Mouse (Mus musculus): ENCODE measurements around the gene Dnm2. TPM values are rescaled to one million over a fixed set of nuclear protein-coding genes. Genes with fewer than 3 reads are reported as not detected.
"Not testable (repeated sequence)": the region's sequence is repeated elsewhere in the genome, so short reads cannot be mapped to it uniquely, and the experiment has no call there.

The Dnm2 gene
- polyA plus RNA-seq, 1 experiment from 2014 or later: 77.4 TPM

DNA sequence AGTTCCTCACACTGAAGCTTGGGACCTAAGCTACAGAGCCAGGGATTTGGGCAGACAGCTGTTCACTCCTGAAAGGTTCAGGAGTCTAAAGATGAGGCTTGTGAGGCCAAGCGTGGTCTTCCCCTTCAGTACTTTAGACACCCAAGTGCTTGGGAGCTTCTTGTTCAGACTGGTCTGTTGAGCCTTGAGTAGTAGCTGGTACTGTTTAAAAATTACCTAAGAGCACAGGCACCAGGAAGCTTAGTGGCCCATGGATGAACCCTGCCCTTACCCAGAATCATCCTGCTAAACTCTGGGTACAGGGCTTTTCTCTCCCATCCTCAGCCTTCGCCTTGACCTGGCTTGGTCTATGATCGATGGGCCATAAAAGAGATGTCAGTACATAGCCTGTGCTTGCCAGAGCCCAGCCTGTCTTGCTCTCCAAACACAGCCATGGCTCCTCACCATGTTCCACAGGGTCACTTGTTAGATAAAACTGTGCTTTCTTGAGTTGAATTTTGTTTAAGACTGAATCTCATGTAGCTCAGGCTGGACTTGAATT is 35.8 kb downstream of the Dnm2 start:
- no peak overlapping the region for H3K4me3 ChIP-seq
- H3K9me3 ChIP-seq: no peaks in the 10 kb centered on the region
- ATAC-seq (ENCODE audit: borderline replicate concordance, extremely low read depth, low FRiP score, low TSS enrichment): no peak
- WGBS: 86% methylated on average over 3 of the region's 3 CpGs
- no peak overlapping the region for H3K9ac ChIP-seq
- H3K4me1 ChIP-seq: peaks cover 19% of the 10 kb centered on the region
- H3K36me3 ChIP-seq: 0 out of 2 replicates have a peak, but pooled peaks cover 6% of the 10 kb centered on the region
- H3K4me2 ChIP-seq: no peak overlapping the region
- no peaks in the 10 kb centered on the region for H3K27me3 ChIP-seq
- no peak overlapping the region for H3K27ac ChIP-seq

DNA sequence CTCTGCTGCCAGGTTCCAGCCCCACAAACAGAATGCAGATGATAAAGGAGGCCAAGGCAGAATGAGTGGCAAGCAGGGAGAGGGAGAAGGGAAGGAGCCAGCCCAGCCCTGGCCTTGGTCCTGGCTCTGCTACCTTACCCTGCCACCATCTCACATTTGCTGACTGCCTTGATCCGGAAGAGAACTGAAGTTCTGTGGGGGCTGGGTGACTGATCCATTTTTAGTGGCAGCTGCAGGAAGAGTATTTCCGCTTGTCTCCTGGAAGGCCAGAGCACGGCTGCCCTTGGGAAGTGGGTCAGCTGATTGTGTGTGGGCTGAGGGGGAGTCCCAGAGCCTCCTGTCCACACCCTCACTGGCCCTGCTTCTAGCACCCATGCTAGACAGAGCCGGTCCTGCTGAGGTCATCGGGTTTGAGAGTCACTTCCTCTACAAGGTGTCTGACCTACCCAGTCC is 38.5 kb downstream of the Dnm2 start:
- Histone ChIP-seq H3K4me2 (peak overlapping the region; percentile 11; the same call in 1 of the 2 replicates), H3K4me3 (no peak overlapping the region), H3K9me3 (no peaks in the 10 kb centered on the region), H3K9ac (no peak overlapping the region), H3K27me3 (no peaks in the 10 kb centered on the region), H3K36me3 (peaks cover 16% of the 10 kb centered on the region; the same call in 1 of the 2 replicates), H3K4me1 (peaks cover 16% of the 10 kb centered on the region), H3K27ac (peak overlapping the region; percentile 54)
- 33% methylated on average over 5 of the region's 5 CpGs for WGBS
- ATAC-seq (ENCODE audit: borderline replicate concordance, extremely low read depth, low FRiP score, low TSS enrichment): peak; percentile 50; the same call in 1 of the 2 replicates

DNA sequence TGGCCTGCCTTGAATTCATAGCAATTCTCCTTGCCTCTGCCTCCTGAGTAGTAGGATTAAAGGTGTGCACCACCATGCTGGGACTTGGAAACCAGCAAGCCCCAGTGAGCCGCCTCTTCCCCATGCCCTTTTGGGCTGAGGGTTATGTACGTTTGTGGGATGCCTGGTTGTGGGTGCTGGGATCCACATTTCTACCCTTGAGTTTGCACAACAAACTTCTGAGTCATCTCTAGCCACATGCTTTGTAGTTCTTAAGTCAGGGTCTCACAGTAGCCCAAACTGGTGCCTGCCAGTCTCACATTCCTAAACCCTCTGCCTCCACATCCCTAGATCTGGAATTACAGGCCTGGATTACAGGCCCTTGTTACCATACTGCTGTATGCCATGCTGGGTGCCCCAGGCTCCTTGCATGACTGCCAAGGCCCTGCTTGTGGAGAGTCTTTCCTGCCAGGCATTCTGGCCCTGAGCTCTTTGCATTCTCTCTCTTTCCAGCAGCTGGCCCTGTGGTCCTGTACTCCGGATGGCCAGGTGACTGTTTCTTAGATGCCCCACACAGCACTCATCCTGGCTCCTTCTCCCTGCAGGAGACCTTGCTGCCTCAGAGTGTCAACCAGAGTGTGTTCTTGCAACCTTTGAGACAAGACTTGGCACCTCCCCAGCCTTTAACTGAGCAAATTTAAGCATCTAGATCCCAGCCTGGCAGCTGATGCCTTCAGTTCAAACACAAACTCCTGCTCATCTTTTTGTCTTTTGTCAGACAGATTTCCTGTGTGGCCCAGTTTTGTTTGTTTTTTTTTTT is 39.3 kb downstream of the Dnm2 start:
- H3K9me3 ChIP-seq: no peaks in the 10 kb centered on the region
- H3K27ac ChIP-seq: peak overlapping the region; percentile 54; the same call in 1 of the 2 replicates
- H3K9ac ChIP-seq: no peak overlapping the region
- H3K4me3 ChIP-seq: no peak overlapping the region
- no peak overlapping the region for H3K4me2 ChIP-seq
- peaks cover 20% of the 10 kb centered on the region for H3K36me3 ChIP-seq
- H3K4me1 ChIP-seq: peaks cover 16% of the 10 kb centered on the region
- ATAC-seq (ENCODE audit: borderline replicate concordance, extremely low read depth, low FRiP score, low TSS enrichment): no peak
- H3K27me3 ChIP-seq: no peaks in the 10 kb centered on the region
- 68% methylated on average over 3 of the region's 3 CpGs for WGBS

DNA sequence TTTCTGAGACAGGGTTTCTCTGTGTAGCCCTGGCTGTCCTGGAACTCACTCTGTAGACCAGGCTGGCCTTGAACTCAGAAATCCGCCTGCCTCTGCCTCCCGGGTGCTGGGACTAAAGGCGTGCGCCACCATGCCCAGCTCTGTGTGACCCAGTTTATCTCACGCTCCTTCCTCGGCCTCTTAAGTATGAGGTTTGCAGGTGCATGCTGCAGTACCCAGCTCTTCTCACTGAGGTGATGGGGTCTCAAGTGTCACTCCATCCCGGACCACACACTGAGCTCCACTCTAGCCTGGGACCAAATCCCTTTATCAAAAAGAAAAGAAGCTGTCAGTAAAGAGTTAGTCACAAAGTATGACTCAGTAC is 39.8 kb downstream of the Dnm2 start:
- not testable (repeated sequence) for H3K27ac ChIP-seq; H3K4me3 ChIP-seq; H3K4me2 ChIP-seq; H3K27me3 ChIP-seq; H3K9me3 ChIP-seq; H3K9ac ChIP-seq; ATAC-seq (ENCODE audit: borderline replicate concordance, extremely low read depth, low FRiP score, low TSS enrichment)
- Histone ChIP-seq H3K4me1 (peaks cover 16% of the 10 kb centered on the region), H3K36me3 (peaks cover 16% of the 10 kb centered on the region)
- 83% methylated on average over 7 of the region's 7 CpGs for WGBS

DNA sequence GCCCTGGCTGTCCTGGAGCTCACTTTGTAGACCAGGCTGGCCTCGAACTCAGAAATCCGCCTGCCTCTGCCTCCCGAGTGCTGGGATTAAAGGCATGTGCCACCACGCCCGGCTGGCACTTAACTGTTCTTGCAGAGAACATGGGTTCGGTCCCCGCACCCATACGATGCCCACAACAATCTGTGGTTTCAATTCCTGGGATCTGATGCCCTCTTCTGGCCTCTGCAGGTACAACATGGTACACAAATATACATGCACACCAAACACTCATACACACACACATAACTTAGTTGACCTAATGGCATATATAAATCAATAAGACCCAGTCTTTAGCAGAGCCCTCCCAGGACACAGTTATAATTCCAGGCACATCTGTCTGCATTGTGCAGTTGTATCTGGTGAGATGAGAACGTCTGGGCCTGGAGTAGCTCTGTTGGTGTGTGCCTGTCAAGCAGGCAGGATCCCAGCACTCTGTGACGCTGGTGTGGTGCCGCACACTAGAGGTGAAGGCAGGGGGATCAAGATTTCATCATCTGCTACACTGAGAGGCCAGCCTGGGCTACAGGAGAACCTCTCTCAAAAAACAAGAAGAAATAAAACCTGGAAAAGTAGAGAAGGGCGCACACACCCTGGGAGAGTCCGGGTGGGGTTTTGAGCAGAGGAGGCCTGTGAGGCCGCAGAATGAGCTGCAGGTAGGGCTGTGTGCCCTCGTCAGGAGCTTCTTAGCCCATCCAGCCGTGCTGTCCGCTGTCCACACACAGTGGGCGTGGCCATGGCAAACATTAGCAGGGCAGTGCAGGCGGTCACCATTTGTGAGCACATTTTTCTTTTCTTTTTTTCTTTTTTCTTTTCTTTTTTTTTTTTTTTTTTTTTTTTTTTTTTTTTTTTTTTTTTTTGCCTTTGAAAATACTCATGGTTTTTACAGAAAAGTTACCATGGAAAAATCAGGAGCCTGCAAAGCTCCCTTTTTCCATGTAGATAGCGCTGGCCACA is 44.6 kb downstream of the Dnm2 start:
- WGBS: 79% methylated on average over 20 of the region's 20 CpGs
- no peak overlapping the region for H3K9ac ChIP-seq
- ATAC-seq (ENCODE audit: borderline replicate concordance, extremely low read depth, low FRiP score, low TSS enrichment): no peak
- H3K27ac ChIP-seq: no peak overlapping the region
- H3K27me3 ChIP-seq: no peaks in the 10 kb centered on the region
- H3K36me3 ChIP-seq: peaks cover 49% of the 10 kb centered on the region
- no peak overlapping the region for H3K4me2 ChIP-seq
- no peak overlapping the region for H3K4me3 ChIP-seq
- H3K9me3 ChIP-seq: no peaks in the 10 kb centered on the region
- no peaks in the 10 kb centered on the region for H3K4me1 ChIP-seq

DNA sequence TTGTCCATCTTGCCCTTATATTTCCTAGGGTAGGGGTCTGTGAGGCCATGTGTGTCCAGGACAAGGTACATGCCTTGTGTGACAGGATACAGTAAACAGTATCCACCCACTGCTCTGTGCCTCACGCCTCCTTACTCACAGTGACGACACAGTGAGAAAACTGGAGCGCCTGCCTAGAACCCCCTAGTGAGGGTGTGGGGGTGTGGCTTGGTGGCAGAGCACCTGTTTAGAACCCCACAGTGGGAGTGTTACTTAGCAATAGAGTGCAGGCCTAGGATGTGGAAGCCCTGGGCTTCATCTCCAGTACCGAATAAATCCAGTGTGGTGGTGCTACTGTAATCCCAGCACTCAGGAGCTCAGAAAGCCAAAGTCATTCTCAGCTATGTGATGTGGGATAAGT is 48.2 kb downstream of the Dnm2 start:
- Histone ChIP-seq H3K27ac (no peak overlapping the region), H3K4me1 (no peaks in the 10 kb centered on the region), H3K4me3 (no peak overlapping the region), H3K4me2 (no peak overlapping the region), H3K9ac (no peak overlapping the region), H3K27me3 (no peaks in the 10 kb centered on the region), H3K36me3 (peaks cover 76% of the 10 kb centered on the region), H3K9me3 (peaks cover 5% of the 10 kb centered on the region; the same call in 1 of the 2 replicates)
- ATAC-seq (ENCODE audit: borderline replicate concordance, extremely low read depth, low FRiP score, low TSS enrichment): no peak
- 87% methylated on average over 4 of the region's 4 CpGs for WGBS

DNA sequence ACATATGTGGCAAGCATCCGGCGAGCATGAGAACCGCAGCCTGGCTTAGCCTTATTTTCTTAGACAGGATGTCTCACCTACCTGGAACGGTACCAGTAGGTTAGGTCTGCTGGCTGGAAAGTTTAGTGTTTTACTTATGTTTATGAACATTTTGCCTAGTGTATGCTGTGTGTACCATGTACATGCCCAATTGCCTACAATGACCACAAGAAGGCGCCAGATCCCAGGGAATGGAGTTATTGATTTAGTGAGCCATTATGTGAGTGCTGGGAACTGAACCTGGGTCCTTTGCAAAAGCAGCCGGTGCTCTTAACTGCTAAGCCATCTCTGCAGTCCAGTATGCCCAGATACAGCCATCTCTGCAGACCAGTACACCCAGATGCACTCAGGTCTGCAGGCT is 53.0 kb downstream of the Dnm2 start:
- no peak for ATAC-seq (ENCODE audit: borderline replicate concordance, extremely low read depth, low FRiP score, low TSS enrichment)
- no peaks in the 10 kb centered on the region for H3K4me1 ChIP-seq
- 98% methylated on average over 6 of the region's 6 CpGs for WGBS
- H3K4me2 ChIP-seq: no peak overlapping the region
- H3K27ac ChIP-seq: no peak overlapping the region
- H3K36me3 ChIP-seq: peaks cover 89% of the 10 kb centered on the region
- H3K9ac ChIP-seq: no peak overlapping the region
- no peak overlapping the region for H3K4me3 ChIP-seq
- peaks cover 5% of the 10 kb centered on the region; the same call in 1 of the 2 replicates for H3K9me3 ChIP-seq
- no peaks in the 10 kb centered on the region for H3K27me3 ChIP-seq

DNA sequence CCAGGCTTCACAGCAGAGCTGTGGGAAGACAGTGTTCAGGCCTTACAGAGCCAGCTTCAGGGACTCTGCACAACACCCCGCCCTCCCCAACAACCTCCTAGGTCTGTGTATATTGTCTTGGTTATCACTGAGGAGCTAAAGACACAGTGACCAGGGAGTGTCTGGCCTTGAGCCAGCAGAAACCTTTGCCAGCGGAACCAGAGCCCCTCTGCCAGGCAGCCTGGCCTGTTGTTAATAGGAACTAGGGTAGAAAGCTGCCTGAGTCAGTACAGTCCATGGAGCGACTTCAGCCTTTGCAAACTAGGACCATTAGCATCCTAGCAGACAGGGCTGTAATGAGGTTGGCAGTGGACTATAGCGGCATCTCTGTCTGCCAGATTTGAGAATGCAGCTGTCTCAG is 59.4 kb downstream of the Dnm2 start:
- Histone ChIP-seq H3K9ac (no peak overlapping the region), H3K4me3 (no peak overlapping the region), H3K27me3 (no peaks in the 10 kb centered on the region), H3K9me3 (no peaks in the 10 kb centered on the region), H3K27ac (no peak overlapping the region), H3K36me3 (peaks cover 60% of the 10 kb centered on the region), H3K4me2 (no peak overlapping the region), H3K4me1 (no peaks in the 10 kb centered on the region)
- ATAC-seq (ENCODE audit: borderline replicate concordance, extremely low read depth, low FRiP score, low TSS enrichment): no peak
- 87% methylated on average over 4 of the region's 4 CpGs for WGBS

DNA sequence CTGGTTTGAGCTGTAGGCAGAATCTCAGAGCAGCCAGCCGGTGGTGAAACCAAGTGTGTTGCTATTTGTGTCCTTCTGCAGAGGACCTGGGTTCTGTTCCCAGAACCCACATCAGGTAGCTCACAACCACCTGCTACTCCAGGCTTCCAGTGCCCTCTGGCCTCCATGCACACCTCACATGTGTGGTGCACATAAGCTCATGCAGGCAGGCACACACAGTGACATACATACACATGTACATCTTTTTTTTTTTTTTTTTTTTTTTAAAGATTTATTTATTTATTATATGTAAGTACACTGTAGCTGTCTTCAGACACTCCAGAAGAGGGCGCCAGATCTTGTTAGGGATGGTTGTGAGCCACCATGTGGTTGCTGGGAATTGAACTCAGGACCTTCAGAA is 63.5 kb downstream of the Dnm2 start:
- H3K27me3 ChIP-seq; H3K4me2 ChIP-seq; H3K4me1 ChIP-seq; H3K4me3 ChIP-seq; H3K27ac ChIP-seq; H3K9ac ChIP-seq; H3K9me3 ChIP-seq; ATAC-seq (ENCODE audit: borderline replicate concordance, extremely low read depth, low FRiP score, low TSS enrichment): not testable (repeated sequence)
- WGBS: 93% methylated on average over 1 of the region's 2 CpGs
- H3K36me3 ChIP-seq: peaks cover 31% of the 10 kb centered on the region

DNA sequence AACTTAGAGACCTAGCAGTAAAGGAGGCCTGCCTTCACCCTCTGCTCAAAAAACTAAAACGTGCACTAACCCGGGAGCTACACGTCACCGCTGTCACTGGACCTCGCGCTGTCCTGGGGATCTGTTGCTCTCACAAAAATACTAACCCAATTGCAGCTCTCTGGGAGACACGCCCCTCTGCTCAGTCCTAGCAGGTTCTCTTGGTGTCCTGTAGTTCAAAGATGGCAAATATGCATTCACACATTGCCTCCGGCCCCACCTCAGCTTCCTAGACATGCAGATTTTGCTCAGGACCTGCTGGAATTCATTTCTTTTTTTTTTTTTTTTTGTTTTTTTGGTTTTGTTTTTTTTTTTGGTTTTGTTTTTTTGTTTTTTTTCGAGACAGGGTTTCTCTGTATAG is 66.0 kb downstream of the Dnm2 start:
- H3K4me3 ChIP-seq: no peak overlapping the region
- ATAC-seq (ENCODE audit: borderline replicate concordance, extremely low read depth, low FRiP score, low TSS enrichment): no peak
- no peak overlapping the region for H3K9ac ChIP-seq
- H3K4me1 ChIP-seq: no peaks in the 10 kb centered on the region
- H3K36me3 ChIP-seq: peaks cover 15% of the 10 kb centered on the region
- no peak overlapping the region for H3K27ac ChIP-seq
- no peak overlapping the region for H3K4me2 ChIP-seq
- no peaks in the 10 kb centered on the region for H3K9me3 ChIP-seq
- WGBS: 88% methylated on average over 9 of the region's 9 CpGs
- H3K27me3 ChIP-seq: no peaks in the 10 kb centered on the region

DNA sequence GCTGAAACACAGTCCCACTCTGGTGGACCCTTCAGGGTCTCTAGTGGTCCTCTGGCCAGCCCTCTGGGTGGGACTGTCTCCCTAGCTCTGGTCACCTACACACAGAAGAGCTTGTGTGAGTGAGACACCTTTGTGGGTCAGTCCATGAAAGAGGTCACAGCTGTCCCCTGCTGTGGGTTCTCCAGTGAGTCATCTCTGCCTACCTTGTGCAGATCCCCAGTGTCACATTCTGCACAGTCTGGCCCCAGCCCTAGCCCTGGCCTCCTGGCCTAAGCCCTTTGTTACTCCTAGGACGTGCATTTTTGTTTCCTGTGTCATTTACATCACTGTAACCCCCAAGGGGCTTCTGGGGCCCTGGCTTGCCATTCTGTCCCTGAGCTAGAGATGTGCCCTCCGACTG is 69.2 kb downstream of the Dnm2 start:
- no peak for ATAC-seq (ENCODE audit: borderline replicate concordance, extremely low read depth, low FRiP score, low TSS enrichment)
- Histone ChIP-seq H3K4me3 (no peak overlapping the region), H3K27ac (no peak overlapping the region), H3K27me3 (no peaks in the 10 kb centered on the region), H3K4me1 (no peaks in the 10 kb centered on the region), H3K4me2 (no peak overlapping the region), H3K36me3 (peaks cover 9% of the 10 kb centered on the region; the same call in 1 of the 2 replicates), H3K9me3 (no peaks in the 10 kb centered on the region), H3K9ac (no peak overlapping the region)
- 72% methylated on average over 2 of the region's 2 CpGs for WGBS
